Mouse (Mus musculus): Measurements from ENCODE around the gene Hist1h4f.

DNA sequence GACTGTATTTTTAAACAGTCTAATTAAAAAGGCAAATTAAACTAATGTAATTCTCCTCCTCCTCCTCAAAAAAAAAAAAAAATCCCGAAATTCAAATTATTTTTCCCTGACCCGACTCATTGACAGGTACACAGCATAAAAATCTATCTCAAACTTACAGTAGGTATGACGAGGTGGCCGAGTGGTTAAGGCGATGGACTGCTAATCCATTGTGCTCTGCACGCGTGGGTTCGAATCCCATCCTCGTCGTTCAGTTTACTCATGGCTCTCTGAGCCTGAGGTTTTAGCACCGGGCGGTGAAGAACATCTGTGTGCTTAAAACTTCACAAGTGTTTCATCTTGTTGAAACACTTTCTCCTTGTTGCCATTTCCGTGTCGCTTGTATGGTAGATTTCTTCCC is 29.7 kb downstream of the Hist1h4f start:
- TF ChIP-seq CTCF (IDR thresholded peaks at IDR 0.05; ENCODE audit: low read depth, low read length) (no peak), POLR2A (IDR thresholded peaks at IDR 0.05; ENCODE audit: borderline replicate concordance, low read depth, low read length) (no peak)

Data from bone marrow macrophage, adult 2 months (primary cell).